Mouse (Mus musculus) thymus, postnatal 0 days (tissue): ENCODE data around the gene Tapbp. TPM values are rescaled to one million over a fixed set of nuclear protein-coding genes. Genes with fewer than 3 reads are reported as not detected.
"Not testable (repeated sequence)": the region's sequence is repeated elsewhere in the genome, so short reads cannot be mapped to it uniquely, and the experiment has no call there.

Experiments used
- DNase-seq: peaks from one replicate; pipeline ENCODE4 v3.0.0-alpha.2; 2015; ENCODE audit warnings: low spot score
- polyA plus RNA-seq: library from polyadenylated mRNA; unstranded; fragments of >200 nt; fragmentation: Nextera tagmentation; extraction: Ambion mirVana; gene quantifications from 2 replicates; pipeline ENCODE4 v1.2.1, GENCODE M21; 2015

Tapbp gene
- polyA plus RNA-seq, 1 experiment from 2014 or later: 140 TPM

GRCm38 (mm10) chr17:33903911-33904651 is 11.6 kb upstream of the Tapbp start:
- DNase-seq: not testable (repeated sequence)

- DNase-seq: not testable (repeated sequence)
Measured at GRCm38 (mm10) chr17:33904835-33905234, 10.9 kb upstream of the Tapbp start, which contains the start of gene Platr17. Platr17 (plus strand) TSS chr17:33905135.

GRCm38 (mm10) chr17:33908331-33909076 is 7.2 kb upstream of the Tapbp start:
- peak; percentile 19 for DNase-seq

- peak; percentile 99 for DNase-seq
Measured at GRCm38 (mm10) chr17:33909077-33909868, 6.4 kb upstream of the Tapbp start, which contains the start of gene Daxx. Daxx (plus strand) TSS chr17:33909414.

- peak; percentile 46 for DNase-seq
Measured at GRCm38 (mm10) chr17:33909869-33910250, 5.8 kb upstream of the Tapbp start.

GRCm38 (mm10) chr17:33910346-33911051 is 5.2 kb upstream of the Tapbp start:
- peak; percentile 29 for DNase-seq

GRCm38 (mm10) chr17:33911052-33911812 is 4.5 kb upstream of the Tapbp start:
- no peak for DNase-seq

- DNase-seq: no peak
Measured at GRCm38 (mm10) chr17:33911813-33912414, 3.8 kb upstream of the Tapbp start.

- no peak for DNase-seq
Measured at GRCm38 (mm10) chr17:33913264-33913663, 2.4 kb upstream of the Tapbp start.

GRCm38 (mm10) chr17:33913905-33914304 is 1.8 kb upstream of the Tapbp start:
- DNase-seq: no peak

- no peak for DNase-seq
Measured at GRCm38 (mm10) chr17:33914969-33915391, 719 bp upstream of the Tapbp start.

- peak; percentile 83 for DNase-seq
Measured at GRCm38 (mm10) chr17:33916294-33916693, 595 bp downstream of the Tapbp start.

GRCm38 (mm10) chr17:33916847-33917655 is 1.4 kb downstream of the Tapbp start:
- DNase-seq: no peak

- no peak for DNase-seq
Measured at GRCm38 (mm10) chr17:33917656-33918292, 2.1 kb downstream of the Tapbp start.

- no peak for DNase-seq
Measured at GRCm38 (mm10) chr17:33918293-33919203, 2.8 kb downstream of the Tapbp start.

GRCm38 (mm10) chr17:33919351-33920281 is 3.9 kb downstream of the Tapbp start:
- DNase-seq: peak; percentile 65
